ENCODE assay signal across 14 mouse cellular contexts in genomic region chr10:42287666-42288065, GRCm38 (mm10).
"Had no signal": no experiment of that assay in that cellular context is flagged by ENCODE, and none has a peak within 500 bp of the region (broad histone marks: within the 10 kb centered on the region; RNA-seq: fewer than 3 reads in every experiment).

No protein-coding gene starts in this region.

- H3K27ac ChIP-seq: kidney, postnatal 0 days; limb, embryonic 13.5 days; liver, embryonic 14.5 days; midbrain, embryonic 12.5 days had no signal

- H3K4me2 ChIP-seq: limb, embryonic 13.5 days; midbrain, embryonic 12.5 days had no signal

- ATAC-seq: midbrain, embryonic 16.5 days had no signal

- H3K27me3 ChIP-seq: limb, embryonic 13.5 days; midbrain, embryonic 12.5 days had no signal

- H3K9ac ChIP-seq: limb, embryonic 13.5 days; liver, embryonic 14.5 days; midbrain, embryonic 12.5 days had no signal

- H3K36me3 ChIP-seq: limb, embryonic 13.5 days; midbrain, embryonic 12.5 days had no signal

- DNase-seq: kidney, adult 11 months; kidney, adult 9 months; kidney, postnatal 36 days; layer of hippocampus, adult 9-11 months; layer of hippocampus, postnatal 36 days; lung, postnatal 10 days; right cerebral cortex, postnatal 14 days; thymus, adult 18-20 months; thymus, postnatal 25 days had no signal

- H3K4me3 ChIP-seq: limb, embryonic 13.5 days; midbrain, embryonic 12.5 days had no signal

- H3K4me1 ChIP-seq: limb, embryonic 13.5 days; midbrain, embryonic 12.5 days had no signal
